Mouse (Mus musculus): ENCODE measurements around the gene Fkbp5. TPM values are rescaled to one million over a fixed set of nuclear protein-coding genes. Genes with fewer than 3 reads are reported as not detected.

Gene Fkbp5
- polyA plus RNA-seq, 1 experiment from 2014 or later = 12.2 TPM

Small RNAs within 50 kb of the gene (microRNA-seq; reads per million reads assigned to microRNA genes)
- gene Gm25195 = not detected
- not detected for gene Mir6969

Other genes starting within 250 kb of the Fkbp5 start
- 27.3 and 29.4 TPM in 2 replicates for gene Fance, start 204.0 kb downstream of the Fkbp5 start, polyA plus RNA-seq (2014; fragmentation: Nextera tagmentation; extraction: Ambion mirVana)
- gene Rpl10a, start 189.1 kb downstream of the Fkbp5 start, polyA plus RNA-seq (2014; fragmentation: Nextera tagmentation; extraction: Ambion mirVana) = 616 TPM in 2 replicates
- gene Tead3, start 166.7 kb downstream of the Fkbp5 start, polyA plus RNA-seq (2014; fragmentation: Nextera tagmentation; extraction: Ambion mirVana) = 10.0 and 10.6 TPM in 2 replicates
- gene Tulp1, start 152.3 kb downstream of the Fkbp5 start, polyA plus RNA-seq (2014; fragmentation: Nextera tagmentation; extraction: Ambion mirVana) = 3.4 and 4.4 TPM in 2 replicates
- gene Armc12, start 13.3 kb upstream of the Fkbp5 start, polyA plus RNA-seq (2014; fragmentation: Nextera tagmentation; extraction: Ambion mirVana) = not detected in 2 replicates
- not detected in 2 replicates for gene Clpsl2, start 31.9 kb upstream of the Fkbp5 start, polyA plus RNA-seq (2014; fragmentation: Nextera tagmentation; extraction: Ambion mirVana)
- not detected in 2 replicates for gene Clps, start 43.2 kb upstream of the Fkbp5 start, polyA plus RNA-seq (2014; fragmentation: Nextera tagmentation; extraction: Ambion mirVana)
- 0.26 and 0.36 TPM in 2 replicates for gene Lhfpl5, start 58.1 kb upstream of the Fkbp5 start, polyA plus RNA-seq (2014; fragmentation: Nextera tagmentation; extraction: Ambion mirVana)
- gene Srpk1, start 105.2 kb upstream of the Fkbp5 start, polyA plus RNA-seq (2014; fragmentation: Nextera tagmentation; extraction: Ambion mirVana) = 124 and 125 TPM in 2 replicates
- gene Slc26a8, start 172.7 kb upstream of the Fkbp5 start, polyA plus RNA-seq (2014; fragmentation: Nextera tagmentation; extraction: Ambion mirVana) = 0.43 and 0.61 TPM in 2 replicates
- 51.5 and 53.8 TPM in 2 replicates for gene Mapk14, start 173.8 kb upstream of the Fkbp5 start, polyA plus RNA-seq (2014; fragmentation: Nextera tagmentation; extraction: Ambion mirVana)
- 2.1 and 2.8 TPM in 2 replicates for gene AC170998.1, start 208.6 kb upstream of the Fkbp5 start, polyA plus RNA-seq (2014; fragmentation: Nextera tagmentation; extraction: Ambion mirVana)

All from limb, embryonic 11.5 days (tissue).